Mouse (Mus musculus) liver, embryonic 15.5 days (tissue): ENCODE data around the gene Cadm4. TPM values are rescaled to one million over a fixed set of nuclear protein-coding genes. Genes with fewer than 3 reads are reported as not detected.
"Not testable (repeated sequence)": the region's sequence is repeated elsewhere in the genome, so short reads cannot be mapped to it uniquely, and the experiment has no call there.

ENCODE experiments used
- ATAC-seq: fragments of 200-750 bp; cut with Nextera tagmentation; 2 replicates; pipeline ENCODE4 v1.8.0; 2017; ENCODE audit warnings: moderate number of reproducible peaks, mild to moderate bottlenecking, moderate library complexity; ENCODE audit not compliant: insufficient read depth
- H3K27ac ChIP-seq: fragments of 300-500 bp; sonication (generic); replicated peaks from 2 replicates; pipeline ENCODE4 v1.5.1; 2015; ENCODE audit warnings: mild to moderate bottlenecking, inconsistent platforms
- H3K27me3 ChIP-seq: fragments of 300-500 bp; sonication (generic); 2 replicates; pipeline ENCODE4 v1.6.1; 2015; ENCODE audit warnings: mild to moderate bottlenecking, inconsistent platforms
- H3K36me3 ChIP-seq: fragments of 300-500 bp; sonication (generic); replicated peaks from 2 replicates; pipeline ENCODE4 v1.6.1; 2015; ENCODE audit warnings: moderate library complexity, mild to moderate bottlenecking, inconsistent platforms
- H3K4me1 ChIP-seq: fragments of 300-500 bp; sonication (generic); replicated peaks from 2 replicates; pipeline ENCODE4 v1.6.1; 2015; ENCODE audit warnings: inconsistent platforms
- H3K4me2 ChIP-seq: fragments of 300-500 bp; sonication (generic); 2 replicates; pipeline ENCODE4 v1.6.1; 2015; ENCODE audit warnings: moderate library complexity, mild to moderate bottlenecking, inconsistent platforms
- H3K4me3 ChIP-seq: fragments of 300-500 bp; sonication (generic); replicated peaks from 2 replicates; pipeline ENCODE4 v1.5.1; 2015; ENCODE audit warnings: mild to moderate bottlenecking, inconsistent platforms
- H3K9ac ChIP-seq: fragments of 300-500 bp; sonication (generic); 2 replicates; pipeline ENCODE4 v1.6.1; 2015; ENCODE audit warnings: moderate library complexity, mild to moderate bottlenecking, inconsistent platforms
- H3K9me3 ChIP-seq: fragments of 300-500 bp; sonication (generic); replicated peaks from 2 replicates; pipeline ENCODE4 v1.6.1; 2016; ENCODE audit warnings: inconsistent platforms
- WGBS: fragments of 180-500 bp; shearing (Covaris S2); methylation state at CpG from one replicate; pipeline ENCODE4 v1.1.7; 2015; ENCODE audit warnings: mixed read lengths; ENCODE audit not compliant: insufficient replicate concordance; 5-methylcytosine and 5-hydroxymethylcytosine counted together
- polyA plus RNA-seq: library from polyadenylated mRNA; unstranded; fragments of >200 nt; fragmentation: Nextera tagmentation; extraction: Ambion mirVana; gene quantifications from 2 replicates; pipeline ENCODE4 v1.2.1, GENCODE M21; 2015

Gene Cadm4
- polyA plus RNA-seq, 1 experiment from 2014 or later: 0.20 TPM

- peaks cover 70% of the 10 kb centered on the region for H3K27me3 ChIP-seq
- WGBS: 53% methylated on average over 18 of the region's 18 CpGs
Observed at GRCm38 (mm10) chr7:24480121-24480941, 1.5 kb upstream of the Cadm4 start.

GRCm38 (mm10) chr7:24480986-24481473, 793 bp upstream of the Cadm4 start:
- peaks cover 13% of the 10 kb centered on the region for H3K4me1 ChIP-seq
- H3K9ac ChIP-seq: no peak overlapping the region
- no peaks in the 10 kb centered on the region for H3K36me3 ChIP-seq
- no peak overlapping the region for H3K27ac ChIP-seq
- H3K4me2 ChIP-seq: peak overlapping the region; percentile 78
- H3K27me3 ChIP-seq: peaks cover 76% of the 10 kb centered on the region
- WGBS: 11% methylated on average over 14 of the region's 14 CpGs
- no peak for ATAC-seq
- 0 out of 2 replicates have a peak overlapping the region, but pooled peaks have one; percentile 52 for H3K4me3 ChIP-seq
- no peaks in the 10 kb centered on the region for H3K9me3 ChIP-seq

More at GRCm38 (mm10) chr7:24480121-24480941, 1.5 kb upstream of the Cadm4 start:
- Histone ChIP-seq H3K4me1 (peaks cover 13% of the 10 kb centered on the region), H3K27ac (no peak overlapping the region), H3K9me3 (no peaks in the 10 kb centered on the region), H3K36me3 (no peaks in the 10 kb centered on the region), H3K4me2 (no peak overlapping the region), H3K4me3 (no peak overlapping the region), H3K9ac (no peak overlapping the region)
- ATAC-seq: no peak

- Histone ChIP-seq H3K27me3 (peaks cover 82% of the 10 kb centered on the region), H3K36me3 (no peaks in the 10 kb centered on the region), H3K4me3 (peak overlapping the region; percentile 52), H3K9me3 (no peaks in the 10 kb centered on the region), H3K4me1 (peaks cover 13% of the 10 kb centered on the region), H3K9ac (peak overlapping the region; percentile 18; the same call in 1 of the 2 replicates), H3K4me2 (peak overlapping the region; percentile 78), H3K27ac (no peak overlapping the region)
- 3% methylated on average over 14 of the region's 38 CpGs for WGBS
- ATAC-seq: no peak
Observed at GRCm38 (mm10) chr7:24482208-24483020, 591 bp downstream of the Cadm4 start.

- WGBS: 39% methylated on average over 6 of the region's 6 CpGs
- H3K27me3 ChIP-seq: peaks cover 82% of the 10 kb centered on the region
Observed at GRCm38 (mm10) chr7:24483291-24483690, 1.5 kb downstream of the Cadm4 start.

GRCm38 (mm10) chr7:24485481-24485880, 3.7 kb downstream of the Cadm4 start:
- no peak for ATAC-seq
- H3K27ac ChIP-seq: no peak overlapping the region
- H3K9ac ChIP-seq: no peak overlapping the region
- 50% methylated on average over 9 of the region's 9 CpGs for WGBS
- peaks cover 60% of the 10 kb centered on the region for H3K27me3 ChIP-seq
- H3K4me3 ChIP-seq: no peak overlapping the region
- no peaks in the 10 kb centered on the region for H3K9me3 ChIP-seq
- no peak overlapping the region for H3K4me2 ChIP-seq
- no peaks in the 10 kb centered on the region for H3K36me3 ChIP-seq
- H3K4me1 ChIP-seq: peaks cover 13% of the 10 kb centered on the region

More at GRCm38 (mm10) chr7:24483291-24483690, 1.5 kb downstream of the Cadm4 start:
- H3K9me3 ChIP-seq, H3K4me2 ChIP-seq, ATAC-seq, H3K36me3 ChIP-seq, H3K9ac ChIP-seq, H3K27ac ChIP-seq, H3K4me3 ChIP-seq: not testable (repeated sequence)
- peaks cover 13% of the 10 kb centered on the region for H3K4me1 ChIP-seq

- Histone ChIP-seq H3K36me3 (no peaks in the 10 kb centered on the region), H3K4me2 (no peak overlapping the region), H3K9ac (no peak overlapping the region), H3K4me3 (no peak overlapping the region), H3K4me1 (peaks cover 6% of the 10 kb centered on the region), H3K27ac (no peak overlapping the region), H3K27me3 (peaks cover 48% of the 10 kb centered on the region), H3K9me3 (no peaks in the 10 kb centered on the region)
- ATAC-seq: no peak
- WGBS: 54% methylated on average over 9 of the region's 9 CpGs
Observed at GRCm38 (mm10) chr7:24486654-24487130, 4.9 kb downstream of the Cadm4 start.

- no peak overlapping the region for H3K27ac ChIP-seq
- H3K9me3 ChIP-seq: no peaks in the 10 kb centered on the region
- no peaks in the 10 kb centered on the region for H3K36me3 ChIP-seq
- H3K9ac ChIP-seq: no peak overlapping the region
- H3K4me3 ChIP-seq: no peak overlapping the region
- 18% methylated on average over 3 of the region's 3 CpGs for WGBS
- H3K4me1 ChIP-seq: no peaks in the 10 kb centered on the region; the same call in 1 of the 2 replicates
- H3K4me2 ChIP-seq: no peak overlapping the region
- H3K27me3 ChIP-seq: peaks cover 41% of the 10 kb centered on the region
- ATAC-seq: no peak
Observed at GRCm38 (mm10) chr7:24487403-24487802, 5.6 kb downstream of the Cadm4 start.

GRCm38 (mm10) chr7:24488303-24488702, 6.5 kb downstream of the Cadm4 start:
- H3K4me3 ChIP-seq: no peak overlapping the region
- H3K36me3 ChIP-seq: no peaks in the 10 kb centered on the region
- no peaks in the 10 kb centered on the region; the same call in 1 of the 2 replicates for H3K4me1 ChIP-seq
- no peaks in the 10 kb centered on the region for H3K9me3 ChIP-seq
- 69% methylated on average over 8 of the region's 8 CpGs for WGBS
- peaks cover 32% of the 10 kb centered on the region for H3K27me3 ChIP-seq
- ATAC-seq: no peak
- H3K4me2 ChIP-seq: no peak overlapping the region
- no peak overlapping the region for H3K27ac ChIP-seq
- H3K9ac ChIP-seq: no peak overlapping the region

GRCm38 (mm10) chr7:24499856-24500577, 18.2 kb downstream of the Cadm4 start:
- Histone ChIP-seq H3K4me1 (peaks cover 20% of the 10 kb centered on the region), H3K36me3 (no peaks in the 10 kb centered on the region), H3K4me2 (peak overlapping the region; percentile 29; the same call in 1 of the 2 replicates), H3K27ac (no peak overlapping the region), H3K4me3 (no peak overlapping the region), H3K9ac (no peak overlapping the region), H3K27me3 (peaks cover 73% of the 10 kb centered on the region), H3K9me3 (no peaks in the 10 kb centered on the region)
- ATAC-seq: no peak
- WGBS: 9% methylated on average over 43 of the region's 43 CpGs

GRCm38 (mm10) chr7:24500929-24501328, 19.1 kb downstream of the Cadm4 start:
- H3K27me3 ChIP-seq: peaks cover 82% of the 10 kb centered on the region
- WGBS: 18% methylated on average over 7 of the region's 7 CpGs

More at GRCm38 (mm10) chr7:24500929-24501328, 19.1 kb downstream of the Cadm4 start:
- no peak overlapping the region for H3K9ac ChIP-seq
- peaks cover 28% of the 10 kb centered on the region for H3K4me1 ChIP-seq
- H3K36me3 ChIP-seq: no peaks in the 10 kb centered on the region
- H3K27ac ChIP-seq: no peak overlapping the region
- H3K4me2 ChIP-seq: no peak overlapping the region
- H3K4me3 ChIP-seq: no peak overlapping the region
- ATAC-seq: no peak
- H3K9me3 ChIP-seq: no peaks in the 10 kb centered on the region
